Mouse (Mus musculus) G1E (cell line): Measurements from ENCODE around the gene Lnx2.
A peak's percentile ranks its signal among the peaks of the same experiment; 100 is the strongest.

Experiments used
- CTCF ChIP-seq: IDR thresholded peaks from 2 replicates; pipeline ENCODE4 v1.5.1; 2012; ENCODE audit warnings: low read depth, low read length, inconsistent platforms, mixed read lengths
- GATA1 ChIP-seq: IDR thresholded peaks from 2 replicates; pipeline ENCODE4 v1.6.1; 2012; ENCODE audit warnings: borderline replicate concordance, low read length, inconsistent platforms, mixed read lengths
- GATA2 ChIP-seq: IDR thresholded peaks from 2 replicates; pipeline ENCODE4 v1.6.1; 2012; ENCODE audit warnings: low read depth, low read length, inconsistent platforms, borderline replicate concordance
- POLR2AphosphoS5 ChIP-seq: IDR thresholded peaks from 2 replicates; pipeline ENCODE4 v1.6.1; 2012; ENCODE audit warnings: low read depth, low read length, inconsistent platforms; ENCODE audit not compliant: insufficient replicate concordance
- TAL1 ChIP-seq: conservative IDR thresholded peaks from 2 replicates; pipeline ENCODE4 v1.6.1; 2012; ENCODE audit warnings: low read depth, low read length, inconsistent platforms, mixed read lengths

GRCm38 (mm10) chr5:146983216-146983615, 93.2 kb downstream of the Lnx2 start:
- peak; percentile 94 for TF ChIP-seq CTCF
- TF ChIP-seq POLR2AphosphoS5: no peak
- TF ChIP-seq GATA1: no peak
- no peak for TF ChIP-seq TAL1
- TF ChIP-seq GATA2: no peak
